Mouse (Mus musculus) midbrain, embryonic 14.5 days (tissue): ENCODE data around the gene 4930579F01Rik. TPM values are rescaled to one million over a fixed set of nuclear protein-coding genes. Genes with fewer than 3 reads are reported as not detected.

Source experiments
- ATAC-seq: fragments of 200-750 bp; cut with Nextera tagmentation; 2 replicates; pipeline ENCODE4 v1.8.0; 2017; ENCODE audit warnings: moderate number of reproducible peaks, moderate library complexity; ENCODE audit not compliant: low FRiP score, low TSS enrichment
- DNase-seq: peaks from one replicate; pipeline ENCODE4 v3.0.0-alpha.2; 2015
- H3K27ac ChIP-seq: fragments of 300-500 bp; sonication (generic); replicated peaks from 2 replicates; pipeline ENCODE4 v1.5.1; 2014; ENCODE audit warnings: mild to moderate bottlenecking, low read depth, low read length, moderate library complexity
- H3K27me3 ChIP-seq: fragments of 300-500 bp; sonication (generic); 2 replicates; pipeline ENCODE4 v1.6.1; 2014; ENCODE audit warnings: low read length, control low read depth, mixed read lengths; ENCODE audit not compliant: control insufficient read depth, insufficient read depth
- H3K36me3 ChIP-seq: fragments of 300-500 bp; sonication (generic); 2 replicates; pipeline ENCODE4 v1.6.1; 2014; ENCODE audit warnings: low read length, control low read depth; ENCODE audit not compliant: control insufficient read depth, insufficient read depth
- H3K4me1 ChIP-seq: fragments of 300-500 bp; sonication (generic); 2 replicates; pipeline ENCODE4 v1.6.1; 2014; ENCODE audit warnings: mild to moderate bottlenecking, antibody characterized with exemption, low read length, control low read depth; ENCODE audit not compliant: control insufficient read depth, insufficient read depth
- H3K4me2 ChIP-seq: fragments of 300-500 bp; sonication (generic); 2 replicates; pipeline ENCODE4 v1.6.1; 2014; ENCODE audit warnings: mild to moderate bottlenecking, low read length, moderate library complexity
- H3K4me3 ChIP-seq: fragments of 300-500 bp; sonication (generic); replicated peaks from 2 replicates; pipeline ENCODE4 v1.5.1; 2014; ENCODE audit warnings: low read depth, low read length
- H3K9ac ChIP-seq: fragments of 300-500 bp; sonication (generic); replicated peaks from 2 replicates; pipeline ENCODE4 v1.6.1; 2014; ENCODE audit warnings: mild to moderate bottlenecking, low read length, moderate library complexity
- H3K9me3 ChIP-seq: fragments of 300-500 bp; sonication (generic); 2 replicates; pipeline ENCODE4 v1.6.1; 2016; ENCODE audit warnings: low read length, control low read depth, mixed read lengths; ENCODE audit not compliant: control insufficient read depth
- WGBS: fragments of 180-500 bp; shearing (Covaris S2); extraction: QIAGEN DNeasy Blood & Tissue Kit; methylation state at CpG from one replicate; pipeline ENCODE4 v1.1.7; 2014; 5-methylcytosine and 5-hydroxymethylcytosine counted together
- polyA plus RNA-seq: library from polyadenylated mRNA; unstranded; fragments of >200 nt; fragmentation: Nextera tagmentation; extraction: Ambion mirVana; gene quantifications from 2 replicates; pipeline ENCODE4 v1.2.1, GENCODE M21; 2014

4930579F01Rik gene
- polyA plus RNA-seq, result not detected in 2 replicates

DNA sequence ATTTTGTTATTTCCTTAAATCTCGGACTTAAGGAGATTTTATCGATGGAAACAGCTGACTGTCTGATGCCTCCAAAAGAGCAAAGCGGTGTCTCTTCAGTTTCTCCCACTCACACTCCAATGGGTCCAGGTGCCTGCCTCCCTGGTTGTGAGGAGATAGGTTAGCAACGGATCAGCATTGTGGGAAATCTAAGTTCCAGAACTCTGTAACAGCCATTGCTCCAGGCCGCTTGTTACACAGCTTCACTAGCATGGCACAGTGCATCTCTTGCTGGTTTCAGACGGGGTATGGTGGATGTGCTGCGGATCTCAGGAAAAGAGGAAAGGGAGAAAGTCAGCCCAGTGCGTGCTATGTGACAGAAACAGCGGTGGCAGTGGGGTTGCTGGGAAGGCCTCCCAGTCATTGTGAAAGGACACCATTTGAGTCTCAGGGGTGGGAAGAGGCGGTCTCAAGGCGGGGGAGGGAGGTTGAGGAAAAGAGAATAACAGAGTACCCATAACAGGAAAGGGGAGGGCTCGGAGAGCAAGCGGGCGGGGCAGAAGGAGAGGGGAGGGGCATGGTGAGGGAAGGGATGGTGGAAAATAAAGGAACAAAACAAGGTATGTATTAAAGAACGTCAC, at the start of gene 4930579F01Rik:
4930579F01Rik (minus strand) TSS at position 143 of the 620 bp plus-strand sequence.
- ATAC-seq, result no peak

DNA sequence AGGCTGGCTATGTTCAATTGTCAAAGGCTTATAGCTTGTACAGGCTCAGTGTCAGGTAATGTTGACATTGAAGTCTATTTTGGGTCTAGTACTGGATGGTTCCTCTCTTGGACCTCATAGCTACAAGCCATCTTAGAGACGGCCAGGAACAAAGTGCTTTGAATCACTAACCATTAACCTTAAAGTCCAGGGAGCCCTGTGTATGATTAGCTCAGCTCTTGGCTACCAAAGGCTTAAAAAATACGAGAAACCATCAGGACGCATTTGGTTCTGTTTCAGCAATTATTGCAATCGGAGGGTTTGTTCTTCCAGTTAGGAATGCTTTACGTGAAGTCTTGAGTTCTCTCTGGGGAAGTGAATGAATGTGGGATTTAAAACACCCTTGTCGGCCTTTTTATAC, 49.3 kb upstream of the 4930579F01Rik start:
- H3K4me2 ChIP-seq, result no peak overlapping the region
- H3K36me3 ChIP-seq, result no peaks in the 10 kb centered on the region
- no peak overlapping the region for H3K4me3 ChIP-seq
- no peak for ATAC-seq
- H3K9me3 ChIP-seq, result no peaks in the 10 kb centered on the region
- 0 out of 2 replicates have a peak, but pooled peaks cover 3% of the 10 kb centered on the region for H3K4me1 ChIP-seq
- DNase-seq, result no peak
- H3K27ac ChIP-seq, result no peak overlapping the region
- H3K9ac ChIP-seq, result no peak overlapping the region
- no peaks in the 10 kb centered on the region for H3K27me3 ChIP-seq
- 93% methylated on average over 6 of the region's 6 CpGs for WGBS

More for the DNA sequence above, at the start of gene 4930579F01Rik:
- H3K27me3 ChIP-seq, result no peaks in the 10 kb centered on the region
- no peak within 1 kb of the TSS for H3K27ac ChIP-seq
- H3K36me3 ChIP-seq, result no peaks in the 10 kb centered on the region
- no peaks in the 10 kb centered on the region for H3K9me3 ChIP-seq
- H3K4me1 ChIP-seq, result no peaks in the 10 kb centered on the region
- no peak within 1 kb of the TSS for H3K9ac ChIP-seq
- DNase-seq, result no peak
- H3K4me2 ChIP-seq, result no peak within 1 kb of the TSS
- 81% methylated on average over 15 of the region's 15 CpGs for WGBS
- no peak within 1 kb of the TSS for H3K4me3 ChIP-seq

DNA sequence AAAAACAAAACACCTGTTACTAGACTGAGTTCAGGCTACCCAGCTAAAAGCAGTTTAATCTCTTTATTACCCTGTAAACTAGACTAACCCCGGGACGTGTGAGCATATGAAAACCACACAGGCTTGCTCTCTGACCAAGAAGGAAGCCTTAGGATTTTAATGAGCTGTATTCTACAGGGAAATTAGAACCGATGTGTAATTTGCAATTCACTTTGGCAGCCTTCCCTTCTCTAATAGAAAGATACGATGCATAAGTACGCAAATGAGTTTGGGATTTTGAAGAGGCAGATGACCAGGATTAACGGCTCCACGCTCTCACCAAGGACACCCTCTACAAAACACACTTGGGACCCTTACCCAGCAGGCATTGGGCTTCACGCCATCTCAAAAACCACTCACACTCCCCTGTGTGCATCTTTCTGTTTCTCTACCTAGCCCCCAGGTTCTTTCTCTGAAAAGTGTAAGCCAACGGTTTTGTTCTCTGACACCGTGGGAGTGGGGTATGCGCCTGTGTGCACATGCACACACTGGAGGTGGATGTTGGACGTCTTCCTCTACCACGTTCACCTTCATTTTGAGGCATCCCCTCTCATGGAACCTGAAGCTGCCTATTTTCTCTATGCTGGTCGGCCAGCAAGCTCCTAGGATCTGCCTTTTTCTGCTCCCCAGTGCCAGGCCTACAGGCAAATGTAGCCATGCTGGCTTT, 48.5 kb upstream of the 4930579F01Rik start:
- no peak overlapping the region for H3K4me2 ChIP-seq
- no peaks in the 10 kb centered on the region for H3K9me3 ChIP-seq
- H3K4me1 ChIP-seq, result 0 out of 2 replicates have a peak, but pooled peaks cover 3% of the 10 kb centered on the region
- no peaks in the 10 kb centered on the region for H3K36me3 ChIP-seq
- ATAC-seq, result peak; percentile 28; the same call in 1 of the 2 replicates
- DNase-seq, result peak; percentile 70
- H3K27me3 ChIP-seq, result no peaks in the 10 kb centered on the region
- WGBS, result 55% methylated on average over 14 of the region's 14 CpGs
- H3K4me3 ChIP-seq, result no peak overlapping the region
- H3K27ac ChIP-seq, result 0 out of 2 replicates have a peak overlapping the region, but pooled peaks have one; percentile 15
- H3K9ac ChIP-seq, result no peak overlapping the region

DNA sequence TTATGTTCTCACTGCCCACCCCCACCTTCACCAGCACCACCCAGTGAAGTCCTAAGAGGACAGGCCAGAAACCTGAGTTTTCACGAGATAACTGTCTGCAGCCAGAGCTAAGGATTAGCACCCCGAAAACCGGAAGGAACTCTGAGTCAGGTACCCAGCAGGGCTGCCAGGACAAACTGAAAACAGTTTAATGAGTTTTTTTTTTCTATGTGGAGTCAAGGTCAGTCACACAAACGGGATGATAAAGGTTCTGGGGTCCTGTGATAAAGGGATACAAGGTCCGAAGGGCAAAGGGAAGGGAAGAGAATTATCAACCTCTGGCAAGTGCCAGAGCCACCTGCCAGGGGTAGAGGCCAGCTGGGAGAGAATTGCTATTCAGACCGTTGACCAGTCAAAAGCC, 47.7 kb upstream of the 4930579F01Rik start:
- Histone ChIP-seq H3K36me3 (no peaks in the 10 kb centered on the region), H3K9me3 (no peaks in the 10 kb centered on the region), H3K4me2 (no peak overlapping the region), H3K4me3 (no peak overlapping the region), H3K4me1 (0 out of 2 replicates have a peak, but pooled peaks cover 3% of the 10 kb centered on the region), H3K27me3 (no peaks in the 10 kb centered on the region), H3K27ac (no peak overlapping the region), H3K9ac (no peak overlapping the region)
- 68% methylated on average over 6 of the region's 6 CpGs for WGBS
- no peak for DNase-seq
- ATAC-seq, result no peak

DNA sequence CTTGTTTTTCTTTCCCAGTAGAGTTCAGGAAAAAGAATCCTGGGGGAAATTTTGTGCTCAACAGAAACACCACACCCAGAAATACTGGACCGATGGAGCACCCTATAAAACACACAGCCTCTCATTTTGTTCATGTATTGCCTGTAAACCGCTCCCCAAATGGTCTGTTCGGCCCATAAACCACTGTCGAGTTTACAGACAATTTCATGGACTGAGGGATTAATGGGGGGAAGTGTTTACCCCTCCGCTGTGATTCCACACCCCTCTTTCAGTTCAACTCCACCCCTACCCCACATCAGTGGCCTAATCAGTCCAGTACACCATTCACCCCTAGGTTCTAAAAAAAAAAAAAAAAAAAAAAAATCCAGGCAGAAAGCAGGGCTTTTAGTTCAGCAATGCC, 47.3 kb upstream of the 4930579F01Rik start:
- Histone ChIP-seq H3K27ac (no peak overlapping the region), H3K27me3 (no peaks in the 10 kb centered on the region), H3K36me3 (no peaks in the 10 kb centered on the region), H3K4me3 (no peak overlapping the region), H3K9ac (no peak overlapping the region), H3K4me2 (no peak overlapping the region), H3K4me1 (0 out of 2 replicates have a peak, but pooled peaks cover 3% of the 10 kb centered on the region), H3K9me3 (no peaks in the 10 kb centered on the region)
- DNase-seq (no peak), ATAC-seq (no peak)
- 70% methylated on average over 5 of the region's 5 CpGs for WGBS

DNA sequence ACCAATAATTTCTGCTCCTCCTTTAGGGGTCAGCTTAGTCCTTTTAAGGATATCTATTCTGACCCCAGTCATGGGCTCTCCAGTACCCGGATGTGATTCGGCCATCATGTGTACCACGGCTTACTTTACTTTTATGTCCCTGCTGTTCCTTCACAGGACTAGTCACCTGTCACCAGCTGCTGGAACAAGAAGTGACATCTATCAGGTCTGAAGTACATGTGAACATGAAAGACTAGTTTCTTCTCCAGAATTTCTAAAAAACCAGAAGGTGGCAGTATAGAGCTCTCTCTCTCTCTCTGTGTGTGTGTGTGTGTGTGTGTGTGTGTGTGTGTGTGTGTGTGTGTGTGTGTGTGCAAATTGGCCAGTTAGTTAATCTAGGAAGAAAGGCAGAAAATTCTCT, 46.8 kb upstream of the 4930579F01Rik start:
- Histone ChIP-seq H3K4me3 (no peak overlapping the region), H3K4me1 (0 out of 2 replicates have a peak, but pooled peaks cover 3% of the 10 kb centered on the region), H3K36me3 (no peaks in the 10 kb centered on the region), H3K9me3 (no peaks in the 10 kb centered on the region), H3K4me2 (no peak overlapping the region), H3K9ac (no peak overlapping the region), H3K27me3 (no peaks in the 10 kb centered on the region), H3K27ac (no peak overlapping the region)
- ATAC-seq, result no peak
- 89% methylated on average over 3 of the region's 3 CpGs for WGBS
- peak; percentile 49 for DNase-seq

DNA sequence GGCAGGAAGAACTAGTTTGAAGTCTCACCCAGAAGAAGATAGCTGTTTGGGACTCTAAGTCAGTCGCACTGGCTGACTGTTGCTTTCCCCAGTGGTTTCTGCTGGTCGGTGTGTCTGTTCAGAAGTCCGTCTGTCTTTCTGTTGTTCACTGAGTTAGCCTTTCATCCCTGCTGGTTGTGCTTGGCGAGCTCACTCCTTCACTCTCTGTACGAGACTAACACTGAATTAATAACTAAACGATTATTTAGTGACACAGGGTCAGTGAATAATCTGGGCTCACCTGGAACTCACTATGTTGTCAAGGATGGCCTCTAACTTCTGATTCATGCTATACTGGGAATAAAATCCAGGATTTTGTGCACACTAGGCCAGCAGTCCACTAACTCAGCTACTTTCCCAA, 45.8 kb upstream of the 4930579F01Rik start:
- H3K27ac ChIP-seq, result no peak overlapping the region
- H3K27me3 ChIP-seq, result no peaks in the 10 kb centered on the region
- no peak overlapping the region for H3K4me3 ChIP-seq
- no peaks in the 10 kb centered on the region for H3K9me3 ChIP-seq
- no peaks in the 10 kb centered on the region for H3K36me3 ChIP-seq
- 92% methylated on average over 6 of the region's 6 CpGs for WGBS
- 0 out of 2 replicates have a peak, but pooled peaks cover 3% of the 10 kb centered on the region for H3K4me1 ChIP-seq
- DNase-seq (no peak), ATAC-seq (no peak)
- no peak overlapping the region for H3K4me2 ChIP-seq
- H3K9ac ChIP-seq, result no peak overlapping the region

DNA sequence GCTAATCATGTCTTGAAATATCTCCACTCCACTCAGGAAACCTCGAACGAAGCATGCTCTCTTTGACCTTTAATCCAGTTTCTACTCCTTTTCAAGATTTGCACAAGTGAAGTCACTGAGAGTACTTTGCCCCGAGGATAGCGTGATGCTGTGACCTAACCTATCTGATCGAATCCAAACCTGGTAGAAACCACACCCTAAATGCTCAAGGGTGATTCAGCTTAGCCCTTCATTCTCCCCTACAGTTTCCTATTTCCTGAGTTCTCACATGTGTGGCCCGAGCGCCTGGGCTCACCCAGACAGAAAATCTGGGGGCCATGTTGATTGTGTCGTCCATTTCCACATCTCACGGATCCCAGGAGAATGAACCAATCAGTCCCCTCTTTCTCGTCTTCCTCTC, 44.4 kb upstream of the 4930579F01Rik start:
- Histone ChIP-seq H3K9me3 (no peaks in the 10 kb centered on the region), H3K36me3 (no peaks in the 10 kb centered on the region), H3K9ac (no peak overlapping the region), H3K27me3 (no peaks in the 10 kb centered on the region), H3K27ac (no peak overlapping the region), H3K4me1 (0 out of 2 replicates have a peak, but pooled peaks cover 3% of the 10 kb centered on the region), H3K4me3 (no peak overlapping the region), H3K4me2 (no peak overlapping the region)
- 89% methylated on average over 10 of the region's 10 CpGs for WGBS
- ATAC-seq (no peak), DNase-seq (no peak)
